Comparison of ENCODE assay signal across 7 mouse cellular contexts in the genomic region with DNA sequence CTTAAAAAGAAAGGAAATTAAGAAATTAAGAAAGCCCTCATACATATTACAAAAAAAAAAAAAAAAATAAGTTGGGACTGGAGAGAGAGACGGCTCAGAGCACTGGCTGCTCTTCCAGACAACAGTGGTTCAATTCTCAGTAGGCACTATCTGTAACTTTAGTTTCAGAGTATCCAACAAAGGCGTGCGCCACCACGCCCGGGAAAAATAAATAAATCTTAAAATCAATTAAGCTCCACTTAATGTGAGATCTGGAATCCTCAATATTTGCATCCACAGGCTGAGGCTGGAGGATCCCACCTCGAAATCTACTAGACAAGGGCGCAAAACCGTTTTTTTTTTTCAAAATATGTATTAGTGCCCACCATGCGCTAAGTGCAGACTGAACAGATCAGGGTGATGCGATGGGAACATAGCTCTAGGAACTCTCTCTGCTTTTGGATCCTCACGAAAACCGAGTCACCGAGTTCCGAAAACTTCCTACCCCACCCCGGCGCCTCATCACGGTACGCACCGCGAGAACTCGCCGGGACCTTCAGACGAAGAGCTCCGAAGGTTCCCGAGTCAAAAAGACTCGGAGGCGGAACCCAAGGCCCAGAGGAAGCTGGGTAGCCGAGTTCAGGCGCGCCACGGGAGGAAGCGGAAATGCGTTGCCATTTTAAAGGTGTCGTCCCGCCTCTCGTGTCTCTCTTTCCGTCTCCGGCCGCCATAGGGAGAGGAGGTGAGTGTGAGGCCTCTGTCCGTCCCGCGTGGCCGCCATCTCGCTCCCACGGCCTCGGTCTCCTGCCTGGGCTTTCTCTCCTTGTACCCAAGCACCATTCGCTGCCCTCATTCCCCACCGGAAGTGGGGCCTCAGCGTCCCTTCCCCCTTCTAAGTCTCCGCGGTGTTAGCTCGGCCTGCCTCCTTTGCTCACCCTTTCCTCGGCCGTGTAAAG. TPM values are rescaled to one million over a fixed set of nuclear protein-coding genes. Genes with fewer than 3 reads are reported as not detected.
DNase-seq lines count a peak whose midpoint lies in the region; ATAC-seq and TF ChIP-seq lines count a peak whose summit lies in the region.

A gene (plus strand): TSS at position 597 of the 935 bp plus-strand sequence.

- peak; percentile 91 for DNase-seq in adrenal gland, postnatal 25 days
- DNase-seq in heart, adult 18-20 months, result peak; percentile 96 to 98
- DNase-seq in kidney, adult 2 months, result peak; percentile 98
- DNase-seq in spleen, adult 2 months (ENCODE audit: low read depth in 1 of 2, low spot score in 2 of 2), result peak; percentile 93 to 96

- no peak for TF ChIP-seq CTCF in kidney, adult 2 months (conservative IDR thresholded peaks at IDR 0.05; ENCODE audit: insufficient read depth, insufficient read length, low read depth, low read length)
- TF ChIP-seq CTCF in spleen, adult 2 months (IDR thresholded peaks at IDR 0.05; ENCODE audit: extremely low read depth, insufficient read depth, insufficient read length, insufficient replicate concordance), result no peak

- peak; percentile 97 for TF ChIP-seq POLR2A in kidney, adult 2 months (IDR thresholded peaks at IDR 0.05; ENCODE audit: low read depth, low read length)
- peak; percentile 81 for TF ChIP-seq POLR2A in spleen, adult 2 months (IDR thresholded peaks at IDR 0.05; ENCODE audit: low read depth, low read length)

- 2% methylated on average over 54 of the region's 54 CpGs for WGBS in embryonic facial prominence, embryonic 12.5 days
- under 1% methylated on average over 54 of the region's 54 CpGs for WGBS in kidney, adult 2 months
- 2% methylated on average over 54 of the region's 54 CpGs for WGBS in limb, embryonic 12.5 days
- WGBS in midbrain, embryonic 15.5 days, result 2% methylated on average over 54 of the region's 54 CpGs
- WGBS in spleen, adult 2 months, result under 1% methylated on average over 54 of the region's 54 CpGs

- H3K4me3 ChIP-seq in embryonic facial prominence, embryonic 12.5 days, result peak within 1 kb of the TSS; percentile 80
- peak within 1 kb of the TSS; percentile 99 for H3K4me3 ChIP-seq in kidney, adult 2 months (ENCODE audit: insufficient read depth, low read depth, low read length)
- peak within 1 kb of the TSS; percentile 77 for H3K4me3 ChIP-seq in limb, embryonic 12.5 days (replicated peaks)
- peak within 1 kb of the TSS; percentile 92 for H3K4me3 ChIP-seq in midbrain, embryonic 15.5 days
- H3K4me3 ChIP-seq in spleen, adult 2 months (ENCODE audit: extremely low read depth, insufficient read depth, insufficient read length), result peak within 1 kb of the TSS; percentile 76

- H3K4me1 ChIP-seq in embryonic facial prominence, embryonic 12.5 days, result peaks cover 17% of the 10 kb centered on the region
- H3K4me1 ChIP-seq in kidney, adult 2 months (ENCODE audit: control insufficient read depth, insufficient read depth, low read length), result peaks cover 11% of the 10 kb centered on the region; the same call in 1 of the 2 replicates
- H3K4me1 ChIP-seq in limb, embryonic 12.5 days (replicated peaks), result peaks cover 15% of the 10 kb centered on the region
- peaks cover 26% of the 10 kb centered on the region for H3K4me1 ChIP-seq in midbrain, embryonic 15.5 days
- peaks cover 6% of the 10 kb centered on the region for H3K4me1 ChIP-seq in spleen, adult 2 months (ENCODE audit: control insufficient read depth, insufficient read depth, insufficient read length)

- peaks cover 4% of the 10 kb centered on the region; the same call in 1 of the 2 replicates for H3K27me3 ChIP-seq in embryonic facial prominence, embryonic 12.5 days
- no peaks in the 10 kb centered on the region for H3K27me3 ChIP-seq in kidney, adult 2 months (replicated peaks; ENCODE audit: control insufficient read depth, insufficient read depth, low read length)
- H3K27me3 ChIP-seq in limb, embryonic 12.5 days, result peaks cover 20% of the 10 kb centered on the region
- H3K27me3 ChIP-seq in midbrain, embryonic 15.5 days (replicated peaks), result 0 out of 2 replicates have a peak, but pooled peaks cover 2% of the 10 kb centered on the region
- no peaks in the 10 kb centered on the region for H3K27me3 ChIP-seq in spleen, adult 2 months (ENCODE audit: control insufficient read depth, insufficient read depth, low read length)

- H3K4me2 ChIP-seq in embryonic facial prominence, embryonic 12.5 days (replicated peaks), result peak within 1 kb of the TSS; percentile 93
- peak within 1 kb of the TSS; percentile 91 for H3K4me2 ChIP-seq in limb, embryonic 12.5 days
- peak within 1 kb of the TSS; percentile 77 for H3K4me2 ChIP-seq in midbrain, embryonic 15.5 days

- H3K36me3 ChIP-seq in embryonic facial prominence, embryonic 12.5 days, result peaks cover 35% of the 10 kb centered on the region
- H3K36me3 ChIP-seq in kidney, adult 2 months (ENCODE audit: control insufficient read depth, insufficient read depth, low read length), result peaks cover 2% of the 10 kb centered on the region; the same call in 1 of the 2 replicates
- H3K36me3 ChIP-seq in limb, embryonic 12.5 days, result peaks cover 38% of the 10 kb centered on the region
- peaks cover 19% of the 10 kb centered on the region for H3K36me3 ChIP-seq in midbrain, embryonic 15.5 days (replicated peaks)
- peaks cover 19% of the 10 kb centered on the region for H3K36me3 ChIP-seq in spleen, adult 2 months (ENCODE audit: control insufficient read depth, insufficient read depth, low read length)

- H3K9ac ChIP-seq in embryonic facial prominence, embryonic 12.5 days, result peak within 1 kb of the TSS; percentile 92
- peak within 1 kb of the TSS; percentile 91 for H3K9ac ChIP-seq in limb, embryonic 12.5 days (replicated peaks)
- H3K9ac ChIP-seq in midbrain, embryonic 15.5 days, result peak within 1 kb of the TSS; percentile 95

- H3K27ac ChIP-seq in embryonic facial prominence, embryonic 12.5 days, result peak within 1 kb of the TSS; percentile 93
- H3K27ac ChIP-seq in kidney, adult 2 months (ENCODE audit: insufficient read depth, low read depth, low read length), result peak within 1 kb of the TSS; percentile 95
- peak within 1 kb of the TSS; percentile 93 for H3K27ac ChIP-seq in limb, embryonic 12.5 days
- peak within 1 kb of the TSS; percentile 90 for H3K27ac ChIP-seq in midbrain, embryonic 15.5 days
- peak within 1 kb of the TSS; percentile 87 for H3K27ac ChIP-seq in spleen, adult 2 months (ENCODE audit: insufficient read depth, low read length)

- no peaks in the 10 kb centered on the region for H3K9me3 ChIP-seq in embryonic facial prominence, embryonic 12.5 days
- H3K9me3 ChIP-seq in limb, embryonic 12.5 days, result no peaks in the 10 kb centered on the region
- H3K9me3 ChIP-seq in midbrain, embryonic 15.5 days, result no peaks in the 10 kb centered on the region

- ATAC-seq in embryonic facial prominence, embryonic 12.5 days (ENCODE audit: insufficient number of reproducible peaks, insufficient read depth, low FRiP score, low TSS enrichment), result peak; percentile 82
- peak; percentile 85 for ATAC-seq in limb, embryonic 12.5 days (ENCODE audit: insufficient number of reproducible peaks, insufficient read depth, low FRiP score, low TSS enrichment, low read depth)
- peak; percentile 89 for ATAC-seq in midbrain, embryonic 15.5 days (replicated peaks)

RNA-seq across cellular contexts. Expression of the gene that starts here (rescaled TPM):
- 922 and 1,210 TPM in 2 replicates for total RNA-seq in adrenal gland, postnatal 25 days (2021)
- 388 and 404 TPM in 2 replicates for polyA plus RNA-seq in embryonic facial prominence, embryonic 12.5 days (2016; fragmentation: Nextera tagmentation; extraction: Ambion mirVana)
- total RNA-seq in heart, adult 18-20 months (2021), result 100 to 1,000 TPM; 468 to 578 TPM
- 340 and 597 TPM in 2 replicates for polyA plus RNA-seq in kidney, adult 2 months (2012; rRNA removed)
- 396 and 399 TPM in 2 replicates for polyA plus RNA-seq in limb, embryonic 12.5 days (2016; fragmentation: Nextera tagmentation; extraction: Ambion mirVana)
- 186 and 187 TPM in 2 replicates for polyA plus RNA-seq in midbrain, embryonic 15.5 days (2015; fragmentation: Nextera tagmentation; extraction: Ambion mirVana)
- polyA plus RNA-seq in spleen, adult 2 months (2012; rRNA removed), result 316 and 418 TPM in 2 replicates

Comparison
In these comparisons a context has a peak if more than half of its experiments do, and no peak if none do; other contexts are left out.
1. Peak in every context shown above with its lines: DNase-seq, ATAC-seq, H3K4me3 ChIP-seq and H3K27ac ChIP-seq.